Comparison of ENCODE assay signal across 8 mouse cellular contexts in the genomic region with DNA sequence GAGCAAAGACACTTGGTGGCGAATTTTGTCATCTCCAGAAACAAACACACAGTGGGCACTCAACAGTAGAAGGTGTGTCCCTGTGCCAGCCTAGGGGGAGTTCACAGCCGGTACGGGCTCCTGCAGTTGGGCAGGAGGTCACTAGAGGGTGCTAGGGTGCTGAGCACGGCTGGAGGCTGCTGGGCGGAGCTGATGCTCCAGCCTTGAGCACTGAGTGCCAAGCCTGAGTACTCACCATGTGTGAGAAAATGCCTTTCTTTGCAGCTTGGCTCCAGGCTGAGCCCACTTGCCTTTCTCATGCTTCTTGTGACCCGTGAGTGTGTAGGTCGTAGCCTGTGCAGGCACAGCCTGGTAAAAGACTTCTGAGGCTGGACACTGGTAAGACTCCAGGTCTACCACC. TPM values are rescaled to one million over a fixed set of nuclear protein-coding genes. Genes with fewer than 3 reads are reported as not detected.
DNase-seq lines count a peak whose midpoint lies in the region; ATAC-seq and TF ChIP-seq lines count a peak whose summit lies in the region.

No protein-coding gene starts in this region.

- WGBS in hindbrain, embryonic 11.5 days: under 1% methylated on average over 7 of the region's 7 CpGs
- WGBS in lung, postnatal 0 days: 2% methylated on average over 7 of the region's 7 CpGs

- no peaks in the 10 kb centered on the region for H3K36me3 ChIP-seq in G1E (replicated peaks)
- H3K36me3 ChIP-seq in hindbrain, embryonic 11.5 days (ENCODE audit: control insufficient read depth, insufficient read depth, low read length): no peaks in the 10 kb centered on the region
- H3K36me3 ChIP-seq in lung, postnatal 0 days (ENCODE audit: insufficient read depth, low read length): no peaks in the 10 kb centered on the region

- peaks cover 5% of the 10 kb centered on the region for H3K4me1 ChIP-seq in G1E (ENCODE audit: insufficient read depth, low read depth, low read length)
- 0 out of 2 replicates have a peak, but pooled peaks cover 2% of the 10 kb centered on the region for H3K4me1 ChIP-seq in hindbrain, embryonic 11.5 days (replicated peaks; ENCODE audit: control insufficient read depth, insufficient read depth, low read length)
- peaks cover 11% of the 10 kb centered on the region; the same call in 1 of the 2 replicates for H3K4me1 ChIP-seq in lung, postnatal 0 days (ENCODE audit: insufficient read depth, low read depth, low read length)

- no peak overlapping the region for H3K4me2 ChIP-seq in hindbrain, embryonic 11.5 days (replicated peaks; ENCODE audit: low read depth, low read length)
- no peak overlapping the region for H3K4me2 ChIP-seq in lung, postnatal 0 days (replicated peaks; ENCODE audit: low read depth, low read length)

- TF ChIP-seq EP300 in lung, postnatal 0 days (IDR thresholded peaks at IDR 0.05): no peak

- H3K27me3 ChIP-seq in G1E (ENCODE audit: insufficient read depth, low read length): peaks cover 8% of the 10 kb centered on the region
- H3K27me3 ChIP-seq in hindbrain, embryonic 11.5 days (ENCODE audit: control insufficient read depth, insufficient read depth, low read length): no peaks in the 10 kb centered on the region
- H3K27me3 ChIP-seq in lung, postnatal 0 days (replicated peaks; ENCODE audit: insufficient read depth, low read length): no peaks in the 10 kb centered on the region

- H3K27ac ChIP-seq in hindbrain, embryonic 11.5 days (ENCODE audit: low read depth, low read length): no peak overlapping the region
- H3K27ac ChIP-seq in lung, postnatal 0 days (ENCODE audit: low read length): no peak overlapping the region

- ATAC-seq in G1E (ENCODE audit: extremely low read depth, insufficient number of reproducible peaks, low FRiP score, poor library complexity, severe bottlenecking): peak; percentile 83
- ATAC-seq in hindbrain, embryonic 11.5 days (ENCODE audit: low FRiP score): peak; percentile 75
- ATAC-seq in lung, postnatal 0 days: peak; percentile 78

- H3K9ac ChIP-seq in hindbrain, embryonic 11.5 days (ENCODE audit: low read depth, low read length): no peak overlapping the region
- H3K9ac ChIP-seq in lung, postnatal 0 days (replicated peaks; ENCODE audit: low read depth): no peak overlapping the region

- TF ChIP-seq CTCF in G1E (IDR thresholded peaks at IDR 0.05; ENCODE audit: low read depth, low read length): peak; percentile 69
- TF ChIP-seq CTCF in lung, postnatal 0 days (IDR thresholded peaks at IDR 0.05): peak; percentile 99

- peak; percentile 52 for DNase-seq in G1E (ENCODE audit: low spot score)
- peak; percentile 89 for DNase-seq in cerebellum, adult 8-10 months
- peak; percentile 68 to 93 for DNase-seq in frontal cortex, adult 2 months (ENCODE audit: extremely low spot score in 1 of 2, low spot score in 1 of 2)
- DNase-seq in hindbrain, embryonic 11.5 days (ENCODE audit: low spot score): peak; percentile 88
- peak; percentile 92 to 95 for DNase-seq in layer of hippocampus, postnatal 10 days (ENCODE audit: low spot score in 2 of 2)
- peak; percentile 92 for DNase-seq in lung, postnatal 0 days (ENCODE audit: low spot score)
- peak; percentile 90 for DNase-seq in ovary, postnatal 14 days (ENCODE audit: low spot score)
- DNase-seq in thymus, postnatal 14 days: peak; percentile 94

- peak overlapping the region; percentile 41; the same call in 1 of the 2 replicates for H3K4me3 ChIP-seq in G1E (ENCODE audit: low read depth, low read length)
- no peak overlapping the region for H3K4me3 ChIP-seq in hindbrain, embryonic 11.5 days (ENCODE audit: low read depth, low read length)
- H3K4me3 ChIP-seq in lung, postnatal 0 days (ENCODE audit: low read depth, low read length): no peak overlapping the region

- H3K9me3 ChIP-seq in G1E (replicated peaks): peaks cover 56% of the 10 kb centered on the region
- no peaks in the 10 kb centered on the region for H3K9me3 ChIP-seq in hindbrain, embryonic 11.5 days (ENCODE audit: control insufficient read depth, low read length)
- no peaks in the 10 kb centered on the region for H3K9me3 ChIP-seq in lung, postnatal 0 days (ENCODE audit: low read length)

RNA-seq across cellular contexts. Expression of a gene that starts 14.6 kb away (rescaled TPM):
- total RNA-seq in G1E (2014; fragmentation: Nextera tagmentation) (not detected in 2 replicates), G1E (2017) (0.05 TPM in 1 of 2 replicates, not detected in the other)
- 0.01 TPM in 1 of 2 replicates, not detected in the other for polyA plus RNA-seq in G1E (2012)
- polyA plus RNA-seq in frontal cortex, adult 2 months (2012; rRNA removed): 11.4 and 12.6 TPM in 2 replicates
- 3.4 and 4.4 TPM in 2 replicates for polyA plus RNA-seq in hindbrain, embryonic 11.5 days (2014; fragmentation: Nextera tagmentation; extraction: Ambion mirVana)
- total RNA-seq in layer of hippocampus, postnatal 10 days (2021): 10 to 100 TPM; 20.9 to 23.3 TPM
- polyA plus RNA-seq in lung, postnatal 0 days (2015; fragmentation: Nextera tagmentation; extraction: Ambion mirVana): 23.6 and 27.5 TPM in 2 replicates

RNA-seq across cellular contexts. Expression of a gene that starts 20.6 kb away (rescaled TPM):
- total RNA-seq in G1E (2014; fragmentation: Nextera tagmentation) (not detected in 2 replicates), G1E (2017) (not detected in 2 replicates)
- polyA plus RNA-seq in G1E (2012): not detected in 2 replicates
- 130 and 136 TPM in 2 replicates for polyA plus RNA-seq in frontal cortex, adult 2 months (2012; rRNA removed)
- polyA plus RNA-seq in hindbrain, embryonic 11.5 days (2014; fragmentation: Nextera tagmentation; extraction: Ambion mirVana): 0.52 and 0.54 TPM in 2 replicates
- total RNA-seq in layer of hippocampus, postnatal 10 days (2021): 10 to 100 TPM; 57.8 to 65.0 TPM
- polyA plus RNA-seq in lung, postnatal 0 days (2015; fragmentation: Nextera tagmentation; extraction: Ambion mirVana): 0.06 TPM in 1 of 2 replicates, not detected in the other

RNA-seq across cellular contexts. Expression of a gene that starts 20.9 kb away (rescaled TPM):
- total RNA-seq in G1E (2014; fragmentation: Nextera tagmentation): not detected in 2 replicates
- total RNA-seq in G1E (2017): 0.70 and 1.0 TPM in 2 replicates
- polyA plus RNA-seq in G1E (2012): not detected in 2 replicates
- polyA plus RNA-seq in frontal cortex, adult 2 months (2012; rRNA removed): 7.3 and 8.0 TPM in 2 replicates
- 6.5 and 9.4 TPM in 2 replicates for polyA plus RNA-seq in hindbrain, embryonic 11.5 days (2014; fragmentation: Nextera tagmentation; extraction: Ambion mirVana)
- total RNA-seq in layer of hippocampus, postnatal 10 days (2021): 1 to 10 TPM; 4.3 TPM
- polyA plus RNA-seq in lung, postnatal 0 days (2015; fragmentation: Nextera tagmentation; extraction: Ambion mirVana): 2.3 and 2.7 TPM in 2 replicates

Comparison
In these comparisons a context has a peak if more than half of its experiments do, and no peak if none do; other contexts are left out.
1. RNA of a gene that starts 20.6 kb away (polyA plus RNA-seq): 130 to 136 TPM in frontal cortex, adult 2 months; 0.52 to 0.54 TPM in hindbrain, embryonic 11.5 days, 0.06 TPM in lung, postnatal 0 days and not detected in G1E; every median in the first group is over 10 times any median in the second.
2. Peak in every context shown above with its lines, with median percentiles within 50 percentile points of each other: ATAC-seq and DNase-seq.